In genomic region chr10:80943701-80944100, GRCm38 (mm10) we compare ENCODE assay signal across 24 mouse cellular contexts. TPM values are rescaled to one million over a fixed set of nuclear protein-coding genes. Genes with fewer than 3 reads are reported as not detected.
A peak's percentile ranks its signal among the peaks of the same experiment; 100 is the strongest.
DNase-seq lines count a peak whose midpoint lies in the region; ATAC-seq and TF ChIP-seq lines count a peak whose summit lies in the region.
"Had no signal": no experiment of that assay in that cellular context is flagged by ENCODE, and none has a peak within 500 bp of the region (broad histone marks: within the 10 kb centered on the region; RNA-seq: fewer than 3 reads in every experiment).

No protein-coding gene starts in this region.

- peak overlapping the region; percentile 47; the same call in 1 of the 2 replicates for H3K9ac ChIP-seq in heart, embryonic 13.5 days
- peak overlapping the region; percentile 36; the same call in 1 of the 2 replicates for H3K9ac ChIP-seq in limb, embryonic 13.5 days
- H3K9ac ChIP-seq in intestine, postnatal 0 days (ENCODE audit: low read depth, low read length): no peak overlapping the region
- H3K9ac ChIP-seq: embryonic facial prominence, embryonic 15.5 days; forebrain, embryonic 15.5 days; limb, embryonic 15.5 days; midbrain, embryonic 13.5 days; neural tube, embryonic 12.5 days had no signal

- H3K9me3 ChIP-seq in heart, embryonic 13.5 days: no peaks in the 10 kb centered on the region
- H3K9me3 ChIP-seq in limb, embryonic 13.5 days: no peaks in the 10 kb centered on the region
- no peaks in the 10 kb centered on the region for H3K9me3 ChIP-seq in limb, embryonic 10.5 days (replicated peaks)
- H3K9me3 ChIP-seq in intestine, postnatal 0 days (ENCODE audit: control insufficient read depth): no peaks in the 10 kb centered on the region
- H3K9me3 ChIP-seq: embryonic facial prominence, embryonic 15.5 days; forebrain, embryonic 15.5 days; limb, embryonic 15.5 days; midbrain, embryonic 13.5 days; neural tube, embryonic 12.5 days had no signal

- 56% methylated on average over 9 of the region's 9 CpGs for WGBS in heart, embryonic 13.5 days
- 81% methylated on average over 9 of the region's 9 CpGs for WGBS in limb, embryonic 13.5 days
- WGBS in limb, embryonic 10.5 days: 88% methylated on average over 9 of the region's 9 CpGs
- WGBS in intestine, postnatal 0 days: 55% methylated on average over 9 of the region's 9 CpGs

- H3K27me3 ChIP-seq in heart, embryonic 13.5 days (replicated peaks): no peaks in the 10 kb centered on the region
- H3K27me3 ChIP-seq in limb, embryonic 13.5 days: no peaks in the 10 kb centered on the region
- peaks cover 6% of the 10 kb centered on the region for H3K27me3 ChIP-seq in limb, embryonic 10.5 days (ENCODE audit: low read depth, poor library complexity, severe bottlenecking)
- H3K27me3 ChIP-seq in intestine, postnatal 0 days (replicated peaks; ENCODE audit: control insufficient read depth, insufficient read depth, low read length): no peaks in the 10 kb centered on the region
- H3K27me3 ChIP-seq: embryonic facial prominence, embryonic 15.5 days; forebrain, embryonic 15.5 days; limb, embryonic 15.5 days had no signal

- H3K36me3 ChIP-seq in heart, embryonic 13.5 days: no peaks in the 10 kb centered on the region
- H3K36me3 ChIP-seq in limb, embryonic 13.5 days: no peaks in the 10 kb centered on the region
- H3K36me3 ChIP-seq in limb, embryonic 10.5 days: no peaks in the 10 kb centered on the region
- H3K36me3 ChIP-seq in intestine, postnatal 0 days (ENCODE audit: control insufficient read depth, insufficient read depth): no peaks in the 10 kb centered on the region
- H3K36me3 ChIP-seq: embryonic facial prominence, embryonic 15.5 days; forebrain, embryonic 15.5 days; limb, embryonic 15.5 days; midbrain, embryonic 13.5 days; neural tube, embryonic 12.5 days had no signal

- no peak overlapping the region for H3K4me3 ChIP-seq in heart, embryonic 13.5 days
- no peak overlapping the region for H3K4me3 ChIP-seq in limb, embryonic 13.5 days
- H3K4me3 ChIP-seq in limb, embryonic 10.5 days: no peak overlapping the region
- no peak overlapping the region for H3K4me3 ChIP-seq in intestine, postnatal 0 days (ENCODE audit: low read depth, low read length)
- H3K4me3 ChIP-seq: embryonic facial prominence, embryonic 15.5 days; forebrain, embryonic 15.5 days; limb, embryonic 15.5 days; midbrain, embryonic 13.5 days; neural tube, embryonic 12.5 days had no signal

- peaks cover 77% of the 10 kb centered on the region for H3K4me1 ChIP-seq in heart, embryonic 13.5 days
- peaks cover 42% of the 10 kb centered on the region for H3K4me1 ChIP-seq in limb, embryonic 13.5 days
- peaks cover 41% of the 10 kb centered on the region for H3K4me1 ChIP-seq in limb, embryonic 10.5 days
- peaks cover 25% of the 10 kb centered on the region; the same call in 1 of the 2 replicates for H3K4me1 ChIP-seq in intestine, postnatal 0 days (replicated peaks; ENCODE audit: control insufficient read depth, insufficient read depth, low read length)

- DNase-seq in adrenal gland, adult (ENCODE audit: inconsistent age in 2 of 2, low spot score in 1 of 2): peak; percentile 64 to 75
- DNase-seq in adrenal gland, adult 18-20 months (ENCODE audit: low spot score in 2 of 2): no peak
- no peak for DNase-seq in heart, adult 8-10 months (ENCODE audit: low spot score)
- no peak for DNase-seq in limb, embryonic 10.5 days (ENCODE audit: low spot score)
- DNase-seq in 3T3-L1 (ENCODE audit: low read depth, low spot score): peak; percentile 56
- DNase-seq: adrenal gland, adult 8-10 months; cerebellum, adult 9-10 months; gastrocnemius, postnatal 10 days; heart, adult 11 months; kidney, postnatal 4 days; layer of hippocampus, adult 9-11 months; lung, adult 18-20 months; right cerebral cortex, postnatal 14 days; thymus, postnatal 14 days had no signal

- no peak for TF ChIP-seq CTCF in intestine, postnatal 0 days (IDR thresholded peaks at IDR 0.05; ENCODE audit: low read depth)

- H3K27ac ChIP-seq in heart, embryonic 13.5 days (replicated peaks): peak overlapping the region; percentile 63
- no peak overlapping the region for H3K27ac ChIP-seq in limb, embryonic 13.5 days
- H3K27ac ChIP-seq in limb, embryonic 10.5 days: no peak overlapping the region
- no peak overlapping the region for H3K27ac ChIP-seq in intestine, postnatal 0 days (ENCODE audit: low read depth, low read length)
- H3K27ac ChIP-seq: embryonic facial prominence, embryonic 15.5 days; forebrain, embryonic 15.5 days; hindbrain, postnatal 0 days; limb, embryonic 15.5 days; midbrain, embryonic 13.5 days; neural tube, embryonic 12.5 days had no signal

- no peak overlapping the region for H3K4me2 ChIP-seq in heart, embryonic 13.5 days
- no peak overlapping the region for H3K4me2 ChIP-seq in limb, embryonic 13.5 days (replicated peaks)
- no peak overlapping the region for H3K4me2 ChIP-seq in intestine, postnatal 0 days (replicated peaks; ENCODE audit: low read depth)
- H3K4me2 ChIP-seq: embryonic facial prominence, embryonic 15.5 days; forebrain, embryonic 15.5 days; limb, embryonic 15.5 days; midbrain, embryonic 13.5 days; neural tube, embryonic 12.5 days had no signal

- ATAC-seq in heart, embryonic 13.5 days (ENCODE audit: extremely low read depth, insufficient number of reproducible peaks, low FRiP score, low TSS enrichment): no peak
- ATAC-seq in limb, embryonic 13.5 days (ENCODE audit: low FRiP score, low read depth): no peak
- ATAC-seq in intestine, postnatal 0 days: no peak
- ATAC-seq: forebrain, embryonic 15.5 days; hindbrain, postnatal 0 days; intestine, embryonic 16.5 days; midbrain, embryonic 13.5 days had no signal

RNA-seq across cellular contexts. Expression of gene Gadd45b, which starts 13.8 kb away (rescaled TPM):
- 10 to 100 TPM; 34.1 to 75.0 TPM for total RNA-seq in adrenal gland, adult 18-20 months (2021)
- 29.2 and 33.9 TPM in 2 replicates for polyA plus RNA-seq in heart, embryonic 13.5 days (2015; fragmentation: Nextera tagmentation; extraction: Ambion mirVana)
- total RNA-seq in heart, adult 8-10 months (2022): 10 to 100 TPM in 2 of 4 experiments, 1 to 10 TPM in 2; 5.0 to 18.1 (median 12.0) TPM
- polyA plus RNA-seq in limb, embryonic 13.5 days (2015; fragmentation: Nextera tagmentation; extraction: Ambion mirVana): 32.3 and 32.7 TPM in 2 replicates
- 4.5 and 9.8 TPM in 2 replicates for polyA plus RNA-seq in limb, embryonic 10.5 days (2016; fragmentation: Nextera tagmentation; extraction: Ambion mirVana)
- polyA plus RNA-seq in intestine, postnatal 0 days (2015; fragmentation: Nextera tagmentation; extraction: Ambion mirVana): 19.9 and 20.1 TPM in 2 replicates

RNA-seq across cellular contexts. Expression of gene Lmnb2, which starts 25.7 kb away (rescaled TPM):
- 10 to 100 TPM; 14.1 to 15.2 TPM for total RNA-seq in adrenal gland, adult 18-20 months (2021)
- 24.8 and 26.7 TPM in 2 replicates for polyA plus RNA-seq in heart, embryonic 13.5 days (2015; fragmentation: Nextera tagmentation; extraction: Ambion mirVana)
- total RNA-seq in heart, adult 8-10 months (2022): 1 to 10 TPM; 3.5 to 6.3 (median 4.8) TPM
- polyA plus RNA-seq in limb, embryonic 13.5 days (2015; fragmentation: Nextera tagmentation; extraction: Ambion mirVana): 54.6 and 63.2 TPM in 2 replicates
- 85.0 and 85.4 TPM in 2 replicates for polyA plus RNA-seq in limb, embryonic 10.5 days (2016; fragmentation: Nextera tagmentation; extraction: Ambion mirVana)
- 12.5 and 12.9 TPM in 2 replicates for polyA plus RNA-seq in intestine, postnatal 0 days (2015; fragmentation: Nextera tagmentation; extraction: Ambion mirVana)

RNA-seq across cellular contexts. Expression of gene Timm13, which starts 42.9 kb away (rescaled TPM):
- total RNA-seq in adrenal gland, adult 18-20 months (2021): 100 to 1,000 TPM; 208 to 219 TPM
- 285 and 314 TPM in 2 replicates for polyA plus RNA-seq in heart, embryonic 13.5 days (2015; fragmentation: Nextera tagmentation; extraction: Ambion mirVana)
- 100 to 1,000 TPM; 117 to 135 (median 123) TPM for total RNA-seq in heart, adult 8-10 months (2022)
- polyA plus RNA-seq in limb, embryonic 13.5 days (2015; fragmentation: Nextera tagmentation; extraction: Ambion mirVana): 306 and 335 TPM in 2 replicates
- 342 and 401 TPM in 2 replicates for polyA plus RNA-seq in limb, embryonic 10.5 days (2016; fragmentation: Nextera tagmentation; extraction: Ambion mirVana)
- polyA plus RNA-seq in intestine, postnatal 0 days (2015; fragmentation: Nextera tagmentation; extraction: Ambion mirVana): 358 and 367 TPM in 2 replicates

Comparison
In these comparisons a context has a peak if more than half of its experiments do, and no peak if none do; other contexts are left out.
1. DNase-seq: peak in adrenal gland, adult (2 of 2) and 3T3-L1 (single experiment); none in adrenal gland, adult 18-20 months (0 of 2), heart, adult 8-10 months (single experiment) and limb, embryonic 10.5 days (single experiment).